Mouse (Mus musculus): ENCODE results near the gene Gm16181.

- TF ChIP-seq MYOG (IDR thresholded peaks at IDR 0.05; ENCODE audit: control insufficient read depth, extremely low read depth, insufficient read length) (no peak), CTCF (IDR thresholded peaks at IDR 0.05; ENCODE audit: control insufficient read depth, insufficient read depth, insufficient read length) (no peak), MAX (IDR thresholded peaks at IDR 0.05) (no peak)
These were observed 30.6 kb downstream of the Gm16181 start for GRCm38 (mm10) chr17:35251162-35251719.

Data from C2C12 (cell line).